Mouse (Mus musculus): ENCODE results near the gene Hoxa2.

- TF ChIP-seq CTCF (IDR thresholded peaks at IDR 0.05; ENCODE audit: insufficient read depth, low read length) (no peak), POLR2A (IDR thresholded peaks at IDR 0.05; ENCODE audit: borderline replicate concordance, extremely low read depth, low read depth, low read length) (no peak)
Measured at GRCm38 (mm10) chr6:52189172-52189591, 24.6 kb upstream of the Hoxa2 start.

All from lung, adult 2 months (tissue).